Mouse (Mus musculus) spleen, adult 2 months (tissue): ENCODE data around the gene Grap2.

Experiments
- CTCF ChIP-seq: fragments of 200-500 bp; IDR thresholded peaks from 2 replicates; pipeline ENCODE4 v1.5.1; 2011; ENCODE audit warnings: mild to moderate bottlenecking, inconsistent platforms; ENCODE audit not compliant: insufficient read depth, insufficient read length, insufficient replicate concordance; ENCODE audit errors: extremely low read depth
- POLR2A ChIP-seq: fragments of 200-500 bp; IDR thresholded peaks from 2 replicates; pipeline ENCODE4 v1.6.1; 2011; ENCODE audit warnings: low read depth, low read length, inconsistent platforms

DNA sequence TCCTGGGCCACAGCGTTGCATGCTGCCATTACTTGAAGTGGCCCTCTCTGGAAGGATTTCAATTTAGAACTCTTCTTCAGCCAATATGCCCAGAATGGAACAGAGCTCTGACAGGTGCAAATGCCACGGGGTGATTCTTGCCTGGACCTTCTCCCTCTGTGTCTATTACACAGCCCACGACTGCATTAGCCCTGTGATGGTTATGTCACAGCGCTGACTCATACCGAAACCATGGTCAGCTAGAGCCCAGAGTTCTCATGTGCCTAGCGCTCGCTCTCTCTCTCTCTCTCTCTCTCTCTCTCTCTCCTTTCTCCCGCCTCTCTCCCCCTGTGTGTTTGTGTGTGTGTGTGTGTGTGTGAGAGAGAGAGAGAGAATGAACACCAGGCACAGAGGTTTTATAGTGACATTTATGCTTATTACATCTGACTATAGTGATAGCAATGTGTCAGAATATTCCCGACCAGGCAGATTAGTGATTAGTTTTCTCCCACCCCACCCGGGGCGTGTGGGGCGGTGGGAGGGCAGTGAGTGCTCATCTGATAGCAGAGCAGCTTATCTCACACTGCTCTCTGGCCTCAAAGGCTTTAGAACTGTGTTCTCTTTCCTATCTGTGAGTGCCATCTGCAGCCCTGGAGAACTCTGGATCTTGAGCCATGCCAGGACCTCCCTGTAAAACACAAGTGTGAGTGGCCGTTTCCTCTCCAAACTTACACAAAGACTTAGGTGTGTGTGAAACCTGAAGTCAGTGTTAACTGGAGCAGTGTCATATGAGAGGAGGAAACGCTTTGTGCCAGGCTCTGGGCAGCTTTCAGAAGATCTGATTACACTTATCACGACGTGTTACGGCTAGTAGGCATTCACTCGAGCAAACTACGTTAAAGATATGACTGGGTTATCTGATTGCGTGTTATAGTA is 10.4 kb downstream of the Grap2 start:
- no peak for TF ChIP-seq POLR2A
- TF ChIP-seq CTCF = no peak
